Mouse (Mus musculus) fibroblast of lung, adult 2 months (primary cell): ENCODE measurements at regions not wholly inside any gene's neighbourhood (a gene's known extent, or its start where the extent isn't known, plus 50 kb on each side); places are given as distances from the start of the nearest gene placed in this dataset.

Source experiments
- DNase-seq: peaks from one replicate; pipeline ENCODE4 v3.0.0-alpha.2; 2011; ENCODE audit warnings: low read depth

GRCm38 (mm10) chr2:9804306-9804705 lies 76.7 kb upstream of the 4930412O13Rik start:
- no peak for DNase-seq

DNA sequence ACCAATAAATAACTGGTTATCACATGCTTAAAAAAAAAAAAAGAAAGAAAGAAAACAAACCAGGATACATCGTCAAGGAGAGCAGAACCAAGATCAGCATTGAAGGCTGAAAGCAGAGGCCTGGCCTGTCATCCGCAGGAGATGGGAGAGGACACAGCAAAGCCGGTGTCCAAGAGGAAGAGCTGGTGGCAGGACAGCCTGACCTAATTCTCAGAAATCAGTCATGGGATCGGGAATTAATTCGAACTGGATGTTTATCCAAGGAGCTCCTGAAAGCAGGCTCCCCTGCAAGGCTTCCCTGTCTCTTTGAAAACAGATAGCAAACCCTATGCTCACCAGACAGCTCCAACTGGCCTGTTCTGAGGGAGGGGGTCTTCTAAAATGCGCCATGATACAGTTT lies 75.5 kb upstream of the 4930412O13Rik start:
- no peak for DNase-seq
